Mouse (Mus musculus): Measurements from ENCODE around the gene Pnkp. TPM values are rescaled to one million over a fixed set of nuclear protein-coding genes. Genes with fewer than 3 reads are reported as not detected.
"Not testable (repeated sequence)": the region's sequence is repeated elsewhere in the genome, so short reads cannot be mapped to it uniquely, and the experiment has no call there.

Gene Pnkp
- polyA plus RNA-seq, 1 experiment, result 42.3 TPM

DNA sequence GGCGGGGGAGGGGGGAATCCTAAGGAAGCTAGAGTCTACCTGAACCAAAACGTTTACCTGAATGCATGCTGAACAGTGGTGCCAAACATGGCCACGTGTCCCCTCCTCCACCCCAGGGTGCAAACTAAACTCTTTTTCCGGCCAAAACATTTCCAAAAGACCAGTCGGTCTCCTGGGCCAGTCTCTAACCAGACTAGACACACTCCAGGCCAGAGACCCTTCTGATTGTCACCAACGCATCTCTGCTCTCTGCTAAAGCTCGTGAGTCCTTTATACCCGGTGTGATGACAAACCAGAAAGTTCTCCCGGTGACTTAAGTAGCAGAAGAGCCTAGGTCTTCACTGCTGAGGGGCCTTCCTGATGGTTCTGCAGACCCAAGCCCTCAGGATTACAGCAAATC lies 10.9 kb downstream of the Pnkp start:
- no peak for DNase-seq (ENCODE audit: extremely low spot score in 1 of 2, low spot score in 1 of 2)

DNA sequence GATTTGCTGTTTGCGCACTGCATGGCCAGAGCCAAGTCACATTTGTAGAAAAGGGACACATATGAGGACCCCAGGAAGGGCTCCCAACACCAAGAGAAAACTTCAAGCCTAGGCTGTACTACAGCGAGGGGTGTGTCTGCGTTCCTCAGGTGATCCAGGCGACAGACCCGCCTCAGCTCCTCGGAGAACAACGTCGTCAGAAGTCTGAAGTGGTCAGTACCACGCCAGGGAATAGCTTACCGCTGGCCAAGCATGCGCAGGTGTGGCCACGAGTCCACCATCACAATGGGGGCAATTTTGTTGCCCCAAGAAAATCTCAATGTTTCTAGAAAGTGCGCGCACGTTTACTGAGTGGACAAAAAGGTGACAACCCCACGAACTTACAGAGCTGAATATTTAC lies 11.5 kb downstream of the Pnkp start:
- DNase-seq (ENCODE audit: extremely low spot score in 1 of 2, low spot score in 1 of 2), result no peak

DNA sequence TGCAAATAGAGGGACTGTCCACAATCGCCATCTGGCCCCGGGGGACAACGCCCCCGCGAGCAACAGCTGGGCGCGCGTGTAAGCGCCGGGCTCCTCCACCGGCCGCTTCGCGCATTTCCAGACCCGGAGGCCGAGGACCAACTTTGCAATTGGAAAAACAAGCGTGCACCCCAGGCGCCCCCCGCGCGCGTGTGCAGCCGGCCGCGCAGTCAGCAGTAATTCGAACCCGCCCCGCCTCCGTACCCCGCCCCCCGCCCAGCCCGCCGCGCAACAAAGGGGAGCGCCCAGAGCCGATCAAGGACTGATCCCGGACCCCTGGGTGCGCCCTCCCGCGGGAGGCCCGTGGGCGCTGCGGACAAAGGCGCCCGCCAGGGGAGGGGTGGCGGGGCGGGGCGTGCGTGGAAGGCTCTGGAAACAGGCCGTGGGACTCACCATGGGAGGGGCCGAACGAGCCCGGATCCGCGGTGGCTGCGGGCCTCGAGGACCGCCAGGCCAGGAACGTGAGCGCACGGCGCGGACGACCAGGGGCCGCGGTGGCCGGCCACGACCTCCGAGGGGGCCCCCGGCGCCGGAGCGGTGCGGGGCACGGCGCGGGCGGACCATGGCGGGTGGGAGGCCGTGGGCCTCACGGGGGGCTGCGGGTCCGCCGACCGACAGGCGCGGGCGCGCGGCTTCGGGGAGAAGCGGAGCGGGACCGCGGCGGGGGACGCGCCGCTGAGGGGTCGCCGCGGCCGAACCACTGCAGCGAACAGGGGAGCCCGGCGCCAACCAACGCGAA lies 12.2 kb downstream of the Pnkp start:
- DNase-seq (ENCODE audit: extremely low spot score in 1 of 2, low spot score in 1 of 2), result no peak

DNA sequence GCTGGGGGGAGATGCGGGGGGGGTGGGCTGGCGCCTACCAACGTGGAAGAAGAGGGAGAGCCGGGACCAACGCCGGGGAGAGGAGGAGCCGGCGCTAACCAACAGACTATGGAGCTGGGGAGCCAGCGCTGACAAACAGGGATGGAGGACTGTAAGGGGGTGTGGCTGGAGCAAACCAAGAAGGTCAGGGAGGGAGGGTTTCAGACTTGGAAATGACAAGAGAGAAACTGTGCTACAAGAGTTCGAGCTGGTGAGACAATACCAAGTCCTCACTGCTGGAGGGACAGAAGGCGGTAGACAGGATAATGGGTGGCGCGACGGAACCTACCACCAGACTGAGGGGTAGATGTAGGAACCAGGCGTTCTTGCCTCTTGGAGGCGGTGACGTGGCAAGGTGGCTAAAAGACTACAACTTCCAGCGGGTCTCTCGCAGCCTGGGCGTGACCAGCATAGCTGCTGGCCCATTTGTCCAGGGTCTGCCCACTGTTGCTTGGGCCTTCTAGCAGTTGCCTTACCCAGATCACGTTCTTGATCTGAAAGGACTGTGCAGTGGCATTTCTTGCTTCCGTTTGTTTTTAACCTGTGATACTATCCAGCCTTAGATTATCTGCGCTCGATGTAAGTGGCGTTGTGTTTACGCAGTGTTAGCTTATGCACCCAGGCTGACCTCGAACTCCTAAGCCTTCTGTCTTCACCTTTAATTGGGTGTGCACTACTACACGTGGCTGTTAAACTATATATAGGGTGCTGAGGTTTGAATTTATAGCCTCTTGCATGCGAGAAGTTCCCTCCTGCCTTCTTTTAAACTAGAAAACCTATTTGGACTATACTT lies 13.0 kb downstream of the Pnkp start, which contains the start of gene Ptov1:
Gene Ptov1 (minus strand): TSS at position 92 of the 832 bp plus-strand sequence.
- peak; percentile 96 to 99 for DNase-seq (ENCODE audit: extremely low spot score in 1 of 2, low spot score in 1 of 2)

DNA sequence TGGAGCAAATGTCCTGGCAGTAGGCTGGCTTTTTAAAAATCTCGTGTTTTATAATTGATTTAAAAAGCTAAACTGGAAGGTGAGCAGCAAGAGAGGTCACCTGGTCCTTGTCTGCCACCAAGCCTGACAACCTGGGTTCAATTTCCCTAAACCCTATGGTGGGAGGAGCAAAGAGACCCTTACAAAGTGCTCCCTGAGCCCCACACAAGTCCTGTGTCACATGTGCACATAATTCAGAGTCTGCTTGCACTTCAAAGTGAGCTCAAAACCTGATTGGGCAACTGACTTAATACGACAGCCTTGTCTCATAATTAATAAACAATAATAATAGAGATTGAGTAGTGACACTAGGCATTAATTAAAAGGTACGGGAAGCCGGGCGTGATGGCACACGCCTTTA lies 13.7 kb downstream of the Pnkp start:
- DNase-seq (ENCODE audit: extremely low spot score in 1 of 2, low spot score in 1 of 2), result no peak

DNA sequence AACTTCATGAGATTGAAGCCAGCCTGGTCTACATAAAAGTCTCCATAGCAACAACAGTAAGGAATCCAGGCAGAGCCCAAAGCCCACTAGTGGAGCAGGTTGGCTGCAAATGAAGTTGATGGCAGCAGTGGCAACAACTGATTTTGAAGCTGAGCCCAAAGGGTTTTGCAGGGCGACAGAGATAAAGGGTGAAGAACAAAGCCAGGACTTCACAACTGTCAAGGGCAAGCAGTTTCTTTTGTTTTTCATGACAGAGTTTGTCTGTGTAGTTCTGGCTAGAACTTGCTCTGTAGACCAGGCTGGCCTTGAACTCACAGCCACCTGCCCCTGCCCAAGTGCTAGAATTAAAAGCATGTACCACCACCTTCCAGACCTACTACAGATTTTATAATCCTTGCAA lies 14.2 kb downstream of the Pnkp start:
- no peak for DNase-seq (ENCODE audit: extremely low spot score in 1 of 2, low spot score in 1 of 2)

DNA sequence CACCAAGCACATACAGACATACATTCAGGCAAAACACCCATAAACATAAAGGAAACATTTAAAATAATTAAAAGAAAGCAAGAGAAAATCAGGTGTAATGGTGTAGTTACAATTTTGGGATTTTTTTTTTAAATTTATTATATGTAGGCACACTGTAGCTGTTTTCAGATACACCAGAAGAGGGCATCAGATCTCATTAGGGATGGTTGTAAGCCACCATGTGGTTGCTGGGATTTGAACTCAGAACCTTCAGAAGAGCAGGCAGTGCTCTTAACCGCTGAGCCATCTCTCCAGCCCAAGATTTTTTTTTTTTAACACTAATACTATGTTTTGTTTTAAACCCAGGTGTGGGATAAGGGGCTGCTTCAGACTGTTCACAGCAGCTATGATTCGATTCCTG lies 14.8 kb downstream of the Pnkp start:
- DNase-seq (ENCODE audit: extremely low spot score in 1 of 2, low spot score in 1 of 2), result not testable (repeated sequence)

DNA sequence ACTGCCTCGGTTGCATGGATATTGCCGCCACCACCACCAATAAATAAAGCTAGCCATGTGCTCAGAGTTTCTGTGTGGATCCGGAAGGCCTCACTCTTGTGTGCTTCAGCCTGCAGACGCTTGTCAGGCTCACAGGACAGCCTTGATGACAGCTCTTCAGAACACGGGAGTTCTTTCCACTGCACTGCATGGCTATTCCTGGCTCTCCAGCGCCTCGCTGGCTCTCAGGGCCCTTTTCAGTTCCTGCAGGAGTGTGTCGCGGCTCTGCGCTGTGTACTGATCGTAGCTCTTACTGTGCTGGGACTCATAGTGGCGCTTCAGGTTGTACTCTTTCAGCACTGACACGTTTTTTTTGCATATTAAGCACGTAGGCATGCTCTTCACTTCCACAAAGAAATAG lies 20.9 kb downstream of the Pnkp start:
- DNase-seq (ENCODE audit: extremely low spot score in 1 of 2, low spot score in 1 of 2), result no peak

DNA sequence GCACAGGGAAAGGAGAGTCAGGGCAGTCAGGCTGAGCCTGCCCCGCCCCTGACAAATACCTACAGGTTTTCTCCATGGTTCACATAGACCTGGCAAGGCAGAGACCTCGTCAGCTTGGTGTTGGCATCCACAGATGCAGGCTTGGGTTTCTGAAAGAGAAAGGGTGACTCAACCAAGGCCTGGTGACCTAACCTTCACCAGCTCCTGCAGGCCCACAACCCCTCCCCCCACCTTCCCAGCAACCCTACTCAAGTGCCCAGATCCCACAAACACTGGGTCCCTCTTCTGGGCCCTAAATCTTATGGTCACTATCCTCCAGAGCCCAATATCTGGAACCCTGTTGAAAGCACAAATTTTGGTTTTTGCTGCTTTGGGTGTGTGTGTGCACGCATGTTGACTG lies 26.1 kb downstream of the Pnkp start:
- DNase-seq (ENCODE audit: extremely low spot score in 1 of 2, low spot score in 1 of 2), result no peak

DNA sequence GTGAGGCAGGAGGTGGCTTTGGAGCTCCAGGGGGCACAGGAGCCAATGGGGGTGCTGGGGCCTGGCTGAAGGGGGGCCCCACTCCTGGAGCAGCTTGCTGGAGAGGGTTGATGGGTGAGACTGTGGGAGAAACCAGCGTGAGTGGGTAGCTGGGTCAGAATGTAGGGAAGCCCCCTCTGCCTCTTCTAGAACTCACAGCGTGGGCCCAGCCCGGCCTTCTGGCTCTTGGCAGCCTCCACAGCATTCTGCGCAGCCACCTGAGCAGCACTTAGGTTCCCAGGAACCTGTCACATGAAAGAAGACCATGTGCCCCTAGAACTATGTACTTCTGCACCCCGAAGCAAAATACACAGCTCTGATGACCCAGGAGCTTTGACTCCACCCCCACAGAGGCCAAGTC lies 27.7 kb downstream of the Pnkp start:
- no peak for DNase-seq (ENCODE audit: extremely low spot score in 1 of 2, low spot score in 1 of 2)

DNA sequence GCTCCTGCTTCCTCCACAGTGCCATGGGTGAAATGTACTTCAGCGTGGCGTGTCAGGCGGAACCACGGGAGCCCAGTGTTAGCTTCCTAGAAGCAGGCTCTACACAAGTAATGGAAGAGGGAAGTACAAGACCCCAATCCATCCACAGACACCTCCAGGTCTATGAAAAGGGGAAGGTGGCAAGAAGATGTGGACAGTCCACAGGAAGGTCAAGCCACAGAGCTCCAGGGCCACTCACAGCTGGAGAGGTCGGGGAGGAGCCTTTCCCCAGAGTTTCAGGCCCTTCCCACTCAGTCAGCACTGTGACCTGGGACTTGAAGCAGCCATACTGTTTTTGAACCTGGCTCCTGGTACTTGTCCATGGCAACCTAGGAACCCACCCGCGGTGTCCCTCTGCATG lies 30.0 kb downstream of the Pnkp start:
- DNase-seq (ENCODE audit: extremely low spot score in 1 of 2, low spot score in 1 of 2), result no peak

DNA sequence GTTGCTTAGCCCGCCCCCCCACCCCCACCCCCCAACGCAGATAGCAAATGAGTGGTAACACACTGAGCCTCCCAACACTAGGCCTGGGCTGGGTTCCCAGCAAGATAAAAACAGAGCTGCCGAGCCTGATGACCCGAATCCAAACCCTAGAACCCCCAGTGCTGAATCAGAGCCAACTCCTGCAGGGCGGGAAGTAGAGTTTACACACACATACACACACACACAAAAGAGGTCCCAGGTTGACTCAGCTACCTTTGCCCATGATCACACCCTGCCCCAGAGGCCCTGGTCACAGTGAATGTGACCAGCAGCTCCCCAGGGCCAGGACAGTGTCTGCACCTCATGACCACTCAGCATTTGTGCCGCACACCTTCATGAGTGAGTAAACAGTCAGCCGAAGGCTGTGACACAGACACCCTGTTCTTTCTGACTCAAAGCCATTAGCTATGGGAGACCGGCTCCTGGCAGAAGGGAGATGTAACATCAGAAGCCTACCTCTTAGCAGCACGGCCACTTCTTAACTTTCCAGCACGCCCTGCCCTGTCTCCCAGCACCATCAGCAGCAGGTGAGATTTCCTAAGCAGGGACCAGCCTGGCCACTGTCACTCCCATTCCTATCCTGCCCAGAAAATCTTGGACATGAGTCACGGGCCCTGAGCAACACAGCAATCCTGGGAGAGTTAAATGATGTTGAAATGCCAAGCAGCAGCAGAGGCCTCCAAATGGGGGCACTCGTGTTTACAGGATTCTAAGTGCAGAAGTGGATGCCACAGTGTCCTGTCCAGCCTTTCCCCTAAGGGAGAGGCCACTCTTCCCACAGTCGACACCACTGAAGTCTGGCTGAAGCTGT lies 31.5 kb downstream of the Pnkp start:
- DNase-seq (ENCODE audit: extremely low spot score in 1 of 2, low spot score in 1 of 2), result no peak

DNA sequence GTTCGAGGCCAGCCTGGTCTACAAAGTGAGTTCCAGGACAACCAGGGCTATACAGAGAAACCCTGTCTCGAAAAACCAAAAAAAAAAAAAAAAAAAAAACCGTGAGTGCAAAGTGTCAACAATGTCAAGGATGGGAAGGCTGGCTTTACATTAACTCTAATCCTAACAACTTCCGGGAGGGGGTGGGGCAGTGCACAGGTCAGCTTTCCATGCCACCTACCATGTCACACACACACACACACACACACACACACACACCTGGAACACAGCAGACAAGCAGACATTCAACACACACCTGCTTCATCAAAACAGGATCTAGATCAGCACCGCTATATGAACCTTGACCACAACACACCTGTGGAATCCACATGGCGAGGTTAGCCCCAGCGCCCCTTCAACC lies 33.2 kb downstream of the Pnkp start:
- DNase-seq (ENCODE audit: extremely low spot score in 1 of 2, low spot score in 1 of 2), result no peak

DNA sequence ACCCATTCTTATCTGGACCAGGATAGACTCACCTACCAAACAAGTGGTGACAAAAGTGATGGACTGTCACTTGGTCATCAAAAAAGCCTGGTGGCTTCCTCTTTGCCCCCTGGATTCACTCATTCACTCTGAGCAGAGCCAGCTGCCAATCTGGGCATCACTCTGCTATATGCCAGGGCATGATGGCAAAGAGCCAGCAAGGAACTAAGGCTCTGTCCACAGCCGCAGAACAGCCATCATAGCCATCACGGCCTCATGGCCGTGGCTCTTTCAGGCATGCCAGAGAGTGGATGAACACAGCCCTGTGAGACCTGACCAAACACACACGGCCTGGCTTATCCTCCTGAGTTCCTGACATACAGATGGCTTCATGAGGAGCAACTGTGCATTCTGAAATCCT lies 33.8 kb downstream of the Pnkp start:
- no peak for DNase-seq (ENCODE audit: extremely low spot score in 1 of 2, low spot score in 1 of 2)

DNA sequence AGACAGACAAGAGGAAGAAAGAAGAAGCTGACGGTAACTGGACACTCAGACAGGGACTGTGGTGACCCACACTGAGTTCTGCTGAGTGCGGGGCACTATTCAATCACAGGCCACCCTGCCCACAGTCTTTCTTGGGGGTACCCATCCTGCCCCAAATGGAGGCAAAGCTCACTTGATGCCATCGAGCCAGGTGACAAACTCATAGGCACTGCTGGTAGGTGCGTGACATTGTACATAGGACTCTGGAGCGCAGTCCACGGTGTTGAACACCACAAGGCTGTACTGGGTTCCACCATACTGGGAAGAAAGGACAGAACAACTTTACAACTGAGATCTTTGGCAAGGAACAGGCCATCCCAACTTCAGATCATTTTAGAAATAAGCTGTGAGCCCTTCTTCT lies 34.7 kb downstream of the Pnkp start:
- DNase-seq (ENCODE audit: extremely low spot score in 1 of 2, low spot score in 1 of 2), result no peak

DNA sequence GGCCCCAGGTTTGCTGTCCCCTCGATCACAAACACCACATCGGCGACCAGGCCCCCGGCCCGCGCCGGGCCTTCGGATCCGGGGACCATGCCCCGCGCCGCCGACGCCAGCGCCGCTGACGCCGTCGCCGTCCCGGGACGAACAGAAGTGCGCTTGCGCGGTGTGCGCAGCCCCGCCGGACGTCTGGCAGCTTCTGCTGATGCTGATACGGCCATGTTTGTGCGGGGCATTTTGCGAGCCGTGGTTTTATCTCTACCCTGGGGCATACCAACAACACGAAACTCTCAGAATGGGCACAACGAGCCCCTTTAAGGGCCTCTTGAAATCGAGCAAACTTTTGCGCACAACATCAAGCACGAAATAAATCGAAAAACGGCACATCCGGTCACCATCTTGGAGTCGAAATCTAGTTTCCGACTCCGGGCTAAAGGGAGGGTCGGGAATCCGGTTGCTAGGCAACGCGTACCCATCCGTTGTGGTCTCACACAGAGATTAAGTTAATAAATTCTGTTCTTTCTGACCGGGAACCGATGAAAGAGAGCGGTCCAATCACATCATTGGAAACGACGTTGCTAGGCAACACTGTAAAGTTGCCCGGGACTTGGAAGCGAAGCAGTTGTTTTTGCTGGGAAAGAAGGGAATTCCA lies 35.5 kb downstream of the Pnkp start, which contains the start of gene Med25:
Gene Med25 (minus strand): TSS at position 437 of the 646 bp plus-strand sequence.
- DNase-seq (ENCODE audit: extremely low spot score in 1 of 2, low spot score in 1 of 2), result peak; percentile 96

DNA sequence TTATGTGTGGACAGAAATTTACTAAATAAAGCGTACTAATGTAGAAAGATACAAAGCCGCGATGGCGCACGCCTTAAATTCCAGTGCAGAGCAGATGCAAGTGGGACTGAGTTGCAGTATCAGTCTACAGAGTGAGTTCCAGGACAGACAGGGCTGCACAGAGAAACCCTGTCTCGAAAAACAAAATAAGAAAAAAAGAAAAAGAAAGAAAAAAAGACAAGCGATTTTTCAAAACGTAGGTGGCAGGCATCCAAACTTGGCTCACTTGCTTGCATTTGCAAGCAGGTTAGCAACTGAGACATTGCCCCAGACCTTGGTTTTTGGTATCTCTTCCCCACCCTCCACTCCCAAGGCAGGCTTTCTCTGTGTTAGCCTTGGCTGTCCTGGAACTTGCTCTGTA lies 36.3 kb downstream of the Pnkp start:
- peak in 1 of 2 experiments; percentile 35 for DNase-seq (ENCODE audit: extremely low spot score in 1 of 2, low spot score in 1 of 2)

DNA sequence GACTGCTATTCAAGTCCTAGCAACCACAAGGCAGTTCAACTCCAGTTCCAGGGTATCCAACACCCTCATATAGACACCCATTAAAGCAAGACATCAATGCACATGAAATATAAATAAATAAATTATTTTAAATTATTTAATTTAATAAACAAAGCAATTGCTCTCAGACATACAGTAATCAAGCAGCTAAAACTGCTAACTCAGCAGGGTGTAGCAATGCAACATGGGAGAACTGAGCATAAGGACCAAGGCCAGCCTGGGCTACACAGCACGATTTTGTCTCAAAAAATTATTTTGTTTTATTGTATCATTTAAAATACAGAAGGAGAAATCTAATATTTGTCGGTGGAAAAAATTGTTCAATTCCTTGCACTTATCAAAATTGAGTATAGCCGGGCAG lies 37.2 kb downstream of the Pnkp start:
- DNase-seq (ENCODE audit: extremely low spot score in 1 of 2, low spot score in 1 of 2), result no peak

DNA sequence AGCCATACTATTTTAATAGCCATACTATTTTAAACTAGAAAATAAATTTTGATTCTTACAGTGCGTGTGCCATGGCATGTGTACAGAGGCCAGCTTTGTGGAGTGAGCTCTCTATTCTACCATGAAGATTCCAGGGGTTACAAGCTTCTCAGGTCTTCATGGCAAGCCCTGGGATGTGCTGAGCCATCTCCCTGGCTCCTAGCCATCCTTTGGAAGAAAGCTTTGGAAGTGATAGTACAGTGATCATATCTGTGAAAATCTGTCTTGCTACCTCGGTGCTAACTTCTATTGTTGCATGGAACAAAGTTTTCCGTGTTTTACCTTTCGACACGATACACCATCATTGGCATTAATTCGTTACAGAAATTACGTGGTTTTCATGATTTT lies 38.3 kb downstream of the Pnkp start:
- no peak for DNase-seq (ENCODE audit: extremely low spot score in 1 of 2, low spot score in 1 of 2)
